Mouse (Mus musculus): ENCODE results near the gene Rtn4rl1. TPM values are rescaled to one million over a fixed set of nuclear protein-coding genes. Genes with fewer than 3 reads are reported as not detected.
A peak's percentile ranks its signal among the peaks of the same experiment; 100 is the strongest.

The Rtn4rl1 gene
- total RNA-seq, 2 experiments from 2014 or later = 10.6 to 13.2 TPM

DNA sequence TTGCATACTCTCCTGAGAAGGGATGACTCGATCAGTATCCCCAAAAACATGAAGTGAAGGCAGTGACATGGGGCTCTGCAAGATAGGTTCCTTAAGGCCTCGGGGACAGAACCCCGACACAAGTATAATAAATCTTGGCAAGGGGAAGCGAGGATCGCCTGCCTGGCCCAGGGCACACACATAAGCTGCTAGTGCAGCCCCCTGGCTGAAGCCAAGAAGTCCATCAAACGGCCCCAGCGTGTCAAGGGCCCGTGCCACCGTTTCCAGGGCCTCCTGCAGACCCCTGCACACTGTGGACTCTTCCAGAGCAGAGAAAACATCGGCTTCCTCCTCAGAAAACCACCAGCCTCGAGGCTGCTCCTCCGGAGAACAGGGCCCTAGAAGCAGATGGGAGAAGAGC, 15.6 kb upstream of the Rtn4rl1 start:
- no peak for DNase-seq

DNA sequence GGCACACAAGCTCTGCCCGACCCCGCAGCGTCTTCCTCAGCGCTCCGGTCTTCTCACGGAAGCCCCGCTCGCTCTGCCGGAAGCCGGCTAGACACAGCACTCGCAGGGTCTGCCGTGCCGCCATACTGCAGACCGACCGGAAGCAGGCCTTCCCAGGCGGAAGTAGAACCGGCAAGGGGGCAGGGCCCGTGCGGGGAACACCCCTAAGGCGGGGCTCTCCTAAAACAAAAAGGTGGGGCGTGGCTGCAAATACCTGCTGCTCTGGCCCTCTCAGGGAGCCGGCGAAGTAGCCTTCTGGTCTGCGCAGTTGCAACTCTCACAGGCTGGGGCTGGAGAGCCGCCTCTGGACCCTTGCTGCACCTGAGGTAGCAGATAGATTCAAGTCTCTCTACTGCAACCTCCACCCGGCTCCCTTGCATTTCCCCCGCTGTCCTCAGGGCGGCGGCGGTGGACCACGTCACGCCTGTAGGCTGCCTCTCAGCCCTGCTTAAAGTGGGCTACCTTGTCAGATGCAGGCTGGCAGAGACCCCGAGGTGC, 14.8 kb upstream of the Rtn4rl1 start, which contains the start of gene Ovca2:
TSS of gene Ovca2 (minus strand) at position 164 of the 537 bp plus-strand sequence.
- intact Hi-C loops (cut with DNase I) = loop anchor here (1.0 to 5.0 kb wide), 2 partner anchors 113 to 229 kb away; no protein-coding TSS in a partner anchor
- peak; percentile 85 to 90 for DNase-seq

More for the DNA sequence above, 15.6 kb upstream of the Rtn4rl1 start:
- intact Hi-C loops (cut with DNase I) = loop anchor here (5.0 kb wide), 1 partner anchor 229 kb away; no protein-coding TSS in a partner anchor

DNA sequence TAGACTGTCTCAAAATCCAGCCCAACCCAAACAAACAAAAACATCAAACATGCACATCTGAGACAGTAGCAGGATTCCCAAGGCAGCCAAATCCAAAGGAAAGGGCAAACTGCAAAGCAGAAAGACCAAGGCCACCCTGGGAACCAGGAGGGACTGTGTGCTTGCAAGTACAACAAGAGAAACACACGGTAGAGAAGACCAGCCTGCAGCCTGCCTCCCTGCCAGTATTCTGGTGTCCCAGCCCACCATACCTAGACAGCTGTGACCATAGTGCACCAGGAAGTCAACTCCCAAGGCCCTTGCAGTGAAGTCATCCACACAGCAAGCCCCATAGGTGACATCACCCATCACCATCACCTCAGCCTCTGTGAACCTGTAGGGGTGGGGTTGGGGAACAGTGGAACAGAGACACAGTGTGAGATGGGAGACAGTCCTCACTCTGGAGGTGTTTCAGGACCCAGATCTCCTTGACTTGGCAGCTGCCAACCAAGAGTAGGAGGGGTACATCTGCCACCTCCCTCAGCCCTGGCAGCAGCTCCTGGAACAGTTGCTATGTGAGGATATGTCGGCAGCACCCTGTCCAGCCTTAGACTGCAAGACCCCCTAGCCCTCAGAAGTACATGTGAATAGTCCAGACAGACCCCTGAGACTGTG, 9.5 kb upstream of the Rtn4rl1 start:
- no peak for DNase-seq
- intact Hi-C loops (cut with DNase I) = loop anchor here (10.0 kb wide), 1 partner anchor 301 kb away; the partner anchor contains the start of gene Prpf8

DNA sequence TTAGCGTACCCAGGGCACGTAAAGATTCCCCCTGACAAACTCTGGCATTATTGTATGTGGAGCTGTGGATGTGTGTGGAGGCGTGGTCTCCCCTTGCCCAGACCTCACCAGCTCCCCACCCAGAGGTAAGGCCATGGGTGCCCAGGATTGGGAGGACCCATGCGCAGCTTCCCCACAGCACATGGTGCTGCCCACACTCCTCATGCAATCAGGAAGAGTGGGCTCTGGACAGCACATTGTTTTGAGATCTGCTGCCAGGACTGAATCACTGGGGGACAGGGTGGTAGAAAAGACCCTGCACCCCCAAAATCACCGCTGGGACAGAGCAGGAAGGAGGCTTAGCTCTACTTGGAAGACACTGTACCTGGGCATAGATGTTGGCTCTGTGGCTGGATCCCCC, 9.0 kb upstream of the Rtn4rl1 start:
- DNase-seq = no peak
- intact Hi-C loops (cut with DNase I) = loop anchor here (10.0 kb wide), 1 partner anchor 300 kb away; the partner anchor contains the start of gene Prpf8

DNA sequence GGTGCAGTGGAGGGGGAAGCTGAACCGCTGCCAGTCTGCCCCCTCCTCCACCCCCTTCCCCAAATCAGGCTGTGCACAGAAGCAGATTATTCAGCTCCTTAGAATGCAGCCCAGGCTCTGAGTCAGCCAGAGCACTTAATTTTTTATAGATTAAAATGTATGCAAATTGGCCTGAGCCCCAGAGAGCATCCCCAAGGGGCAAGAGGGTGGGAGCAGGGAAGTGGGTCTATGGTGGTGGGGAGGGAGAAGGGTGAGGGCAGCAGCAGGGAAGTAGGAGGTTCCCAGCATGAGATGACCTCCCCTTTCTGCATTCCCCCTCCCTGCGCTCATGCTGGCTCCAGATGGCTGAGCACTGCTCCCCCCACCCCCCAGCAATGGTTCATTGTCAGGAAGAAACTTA, 8.6 kb upstream of the Rtn4rl1 start:
- intact Hi-C loops (cut with DNase I) = loop anchor here (10.0 kb wide), 1 partner anchor 300 kb away; the partner anchor contains the start of gene Prpf8
- DNase-seq = no peak

DNA sequence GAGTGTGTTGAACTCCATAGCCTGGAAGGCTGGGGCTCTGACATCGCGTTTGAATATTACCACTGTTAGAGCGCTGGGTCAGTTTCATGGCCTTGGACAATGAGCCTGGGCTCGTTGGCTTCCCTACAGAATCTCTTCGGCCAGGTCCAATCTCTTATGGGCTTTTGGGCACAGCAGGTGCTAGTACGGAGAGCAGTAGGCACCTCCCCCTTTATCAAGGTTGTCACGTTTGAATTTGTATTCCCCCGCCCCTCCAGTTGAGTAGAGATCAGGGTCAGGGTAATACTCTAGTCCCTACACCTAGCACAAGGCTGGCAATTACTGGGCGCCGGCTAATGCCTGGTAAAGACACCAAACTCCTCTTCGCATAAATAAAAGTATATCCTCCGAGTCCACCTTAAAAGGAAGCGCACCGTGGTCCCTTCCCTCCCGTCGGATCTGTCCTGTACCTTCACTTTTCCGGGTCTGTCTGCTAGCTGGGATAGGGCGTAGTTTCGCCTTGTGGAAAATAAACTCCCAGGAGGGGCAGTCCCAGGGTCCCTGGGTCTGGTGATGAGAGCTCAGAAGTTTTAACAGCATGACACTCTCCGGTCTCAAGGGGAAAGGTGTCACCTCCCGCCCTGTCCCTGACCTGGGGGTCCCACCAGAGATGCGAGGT, 3.7 kb upstream of the Rtn4rl1 start:
- intact Hi-C loops (cut with DNase I) = loop anchor here (5.0 to 10.0 kb wide), 2 partner anchors 207 to 295 kb away; partner anchors contain the start of gene Prpf8
- no peak for DNase-seq

DNA sequence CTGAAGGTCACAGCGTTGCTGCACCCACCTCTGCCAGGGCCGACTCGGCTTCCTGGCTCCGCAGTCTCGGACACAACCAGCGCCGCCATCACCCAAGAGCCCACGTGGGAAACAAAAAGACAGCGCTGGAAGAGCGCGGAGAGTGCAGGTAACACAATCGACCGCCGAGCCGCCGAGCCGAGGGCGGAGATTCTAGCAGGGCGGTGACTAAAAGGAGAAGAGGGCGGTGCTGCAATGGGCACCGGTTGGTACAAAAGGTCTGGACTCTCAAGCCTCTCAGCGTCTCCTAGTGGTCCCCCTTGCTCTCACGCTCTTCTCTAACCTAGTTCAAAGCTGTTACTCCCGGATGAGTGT, 3.2 kb upstream of the Rtn4rl1 start:
- DNase-seq = peak; percentile 80 to 81
- intact Hi-C loops (cut with DNase I) = loop anchor here (5.0 kb wide), 1 partner anchor 207 kb away; no protein-coding TSS in a partner anchor

- intact Hi-C loops (cut with DNase I) = loop anchor here (5.0 kb wide), 1 partner anchor 206 kb away; no protein-coding TSS in a partner anchor
- no peak for DNase-seq
Observed at GRCm38 (mm10) chr11:75190905-75191441, 2.6 kb upstream of the Rtn4rl1 start, which contains the start of gene Dph1. TSS of gene Dph1 (minus strand) at chr11:75191241.

DNA sequence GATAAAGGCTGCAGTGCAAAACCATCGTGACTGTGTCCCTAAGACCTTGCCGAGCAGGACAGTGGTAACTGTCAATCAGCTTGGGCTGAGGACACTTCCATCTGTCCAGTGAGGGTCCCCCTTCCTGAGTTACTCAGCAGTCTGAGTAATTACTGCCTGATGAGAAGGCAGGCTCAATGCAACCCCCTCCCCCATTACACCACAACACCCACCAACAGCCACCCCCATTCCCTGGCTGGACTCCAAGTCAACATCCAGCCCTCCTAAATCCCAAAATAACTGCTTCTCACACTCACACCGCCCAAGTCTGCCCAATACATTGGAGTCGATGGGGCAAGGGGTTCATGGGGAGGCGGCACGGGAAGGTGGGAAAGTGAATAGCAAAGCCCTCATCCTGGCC, 1.7 kb upstream of the Rtn4rl1 start:
- intact Hi-C loops (cut with DNase I) = loop anchor here (2.0 to 5.0 kb wide), 2 partner anchors 41 to 205 kb away; no protein-coding TSS in a partner anchor
- no peak for DNase-seq

DNA sequence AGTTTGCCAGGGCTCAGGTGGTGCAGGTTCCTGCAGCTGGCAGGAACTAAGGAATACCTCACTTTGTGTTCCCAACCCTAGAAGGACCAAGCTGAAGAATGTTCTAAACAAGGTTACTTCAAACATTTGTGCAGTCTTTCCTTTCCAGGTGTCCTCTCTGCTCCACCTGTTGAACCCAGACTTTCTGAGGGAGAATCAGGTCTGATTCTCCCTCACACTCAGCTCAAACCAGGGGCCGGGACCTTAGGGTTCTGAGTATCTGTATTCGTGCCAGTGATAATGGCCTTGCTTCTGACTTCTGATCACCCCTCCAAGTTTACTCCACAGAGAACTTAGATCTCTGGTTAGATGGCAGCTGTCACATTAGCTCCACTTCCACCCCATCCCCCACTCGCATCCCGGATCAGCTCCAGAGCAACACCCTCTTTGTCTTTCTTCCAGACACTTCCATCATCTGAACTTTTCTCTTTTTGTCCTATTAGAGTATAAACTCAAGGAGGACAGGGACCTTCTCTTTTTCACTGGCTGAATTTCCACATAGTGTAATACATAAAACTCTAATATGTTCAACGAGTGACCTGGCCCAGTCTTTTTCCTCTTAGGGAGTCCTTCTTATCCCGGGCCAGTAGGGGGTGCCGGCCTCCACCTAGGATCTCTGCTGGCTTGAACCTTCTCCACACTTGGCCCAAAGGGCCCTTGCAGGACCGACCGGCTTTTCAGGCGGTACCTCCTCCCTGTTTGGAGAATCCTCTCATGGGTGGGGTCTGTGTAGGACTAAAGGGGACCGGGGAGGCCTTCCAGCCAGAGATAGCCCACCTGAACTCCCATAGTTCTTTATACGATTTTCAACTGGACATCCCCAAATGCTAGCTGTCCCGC, 1.0 kb upstream of the Rtn4rl1 start:
- intact Hi-C loops (cut with DNase I) = loop anchor here (1.0 to 5.0 kb wide), 3 partner anchors 40 to 205 kb away; no protein-coding TSS in a partner anchor
- peak; percentile 85 to 87 for DNase-seq

- intact Hi-C loops (cut with DNase I) = loop anchor here (5.0 kb wide), 1 partner anchor 203 kb away; no protein-coding TSS in a partner anchor
- peak; percentile 37 to 44 for DNase-seq
Observed at GRCm38 (mm10) chr11:75194121-75194849, 702 bp downstream of the Rtn4rl1 start.

DNA sequence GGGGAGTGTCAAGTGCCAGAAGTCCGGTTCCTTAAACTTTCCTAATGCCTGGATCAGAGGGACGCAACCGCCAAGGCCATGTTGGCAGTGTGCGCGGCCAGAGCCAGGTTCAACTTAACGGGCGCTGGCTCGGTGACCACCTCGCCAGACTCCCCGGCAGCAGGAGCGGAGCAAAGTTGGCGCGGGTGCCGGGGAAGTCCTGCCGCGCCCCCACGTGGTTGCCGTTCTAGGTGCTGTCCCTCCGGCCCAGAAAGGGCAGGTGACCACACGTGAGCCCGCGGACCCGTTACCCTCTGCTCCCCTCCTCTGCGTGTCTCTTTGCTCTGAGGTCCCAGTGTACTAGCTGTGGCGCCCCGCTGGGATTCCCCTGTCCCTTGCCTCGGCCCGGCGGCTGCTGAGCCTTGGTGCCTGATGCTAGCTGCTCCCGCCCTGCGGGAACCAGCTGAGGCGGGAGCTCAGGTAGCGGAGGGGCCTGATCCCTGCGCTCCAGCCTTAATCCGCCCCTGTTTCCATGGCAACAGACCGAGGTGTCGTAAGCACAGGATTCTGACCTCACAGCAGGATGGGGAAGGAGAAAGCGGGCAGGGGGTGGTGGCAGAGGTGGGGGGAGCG, 1.4 kb downstream of the Rtn4rl1 start:
- peak; percentile 62 to 66 for DNase-seq
- intact Hi-C loops (cut with DNase I) = loop anchor here (5.0 kb wide), 1 partner anchor 202 kb away; no protein-coding TSS in a partner anchor

DNA sequence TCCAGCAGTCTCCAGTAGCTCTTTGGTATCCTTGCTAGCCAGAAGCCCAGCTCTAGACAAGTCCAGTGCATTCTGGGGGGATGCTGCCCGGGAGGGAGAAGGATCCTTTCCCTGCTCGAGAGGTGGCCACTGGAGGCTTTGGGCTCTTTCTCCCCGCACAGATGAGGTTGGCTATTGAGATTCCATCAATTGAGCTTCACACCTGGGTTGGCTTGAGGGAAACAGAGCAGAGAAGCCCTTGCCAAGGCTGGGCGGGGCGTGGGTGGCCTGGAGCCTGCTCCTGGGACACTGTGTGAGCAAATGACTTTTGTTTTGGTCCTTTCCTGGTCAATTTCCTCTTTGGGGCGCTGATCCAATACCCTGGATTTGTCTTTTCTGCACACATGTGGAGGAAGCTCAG, 2.5 kb downstream of the Rtn4rl1 start:
- intact Hi-C loops (cut with DNase I) = no loop called here
- no peak for DNase-seq

DNA sequence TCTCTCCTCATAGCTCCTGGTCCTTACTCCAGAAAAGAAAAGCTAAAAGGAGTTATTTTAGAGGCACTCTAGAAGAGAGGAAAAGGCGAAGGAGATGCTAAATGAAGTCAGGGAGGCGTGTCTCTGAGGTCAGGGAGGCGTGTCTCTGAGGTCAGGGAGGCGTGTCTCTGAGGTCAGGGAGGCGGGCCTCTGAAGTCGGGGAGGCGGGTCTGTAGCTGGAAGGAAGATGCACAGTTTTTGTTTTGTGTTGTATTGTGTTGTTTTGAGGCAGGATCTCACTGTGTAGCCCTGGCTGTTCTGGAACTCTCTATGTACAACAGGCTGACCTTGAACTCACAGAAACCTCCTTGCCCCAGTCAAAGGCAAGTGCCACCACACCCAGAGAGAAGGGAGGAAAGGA, 4.4 kb downstream of the Rtn4rl1 start:
- DNase-seq = no peak

DNA sequence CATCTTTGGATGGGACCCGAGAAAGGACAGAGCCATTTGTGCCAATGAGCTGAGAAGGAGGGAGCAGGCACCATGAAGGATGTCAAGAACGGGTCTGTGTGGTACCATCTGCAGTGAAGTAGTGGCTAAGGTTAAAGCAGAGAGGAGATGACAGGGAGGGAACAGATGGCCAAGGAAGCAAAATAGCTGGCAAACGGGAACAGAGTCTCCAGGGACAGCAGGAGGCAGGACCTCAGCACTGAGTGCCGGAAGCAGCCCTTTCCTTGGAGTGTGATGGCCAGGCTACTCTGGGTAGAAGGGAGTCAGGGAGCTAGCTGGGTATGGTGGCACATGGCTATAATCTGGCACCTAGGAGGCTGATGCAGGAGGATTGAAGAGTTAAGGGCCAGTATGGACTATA, 5.2 kb downstream of the Rtn4rl1 start:
- intact Hi-C loops (cut with DNase I) = no loop called here
- DNase-seq = no peak

More for the DNA sequence above, 4.4 kb downstream of the Rtn4rl1 start:
- intact Hi-C loops (cut with DNase I) = no loop called here

DNA sequence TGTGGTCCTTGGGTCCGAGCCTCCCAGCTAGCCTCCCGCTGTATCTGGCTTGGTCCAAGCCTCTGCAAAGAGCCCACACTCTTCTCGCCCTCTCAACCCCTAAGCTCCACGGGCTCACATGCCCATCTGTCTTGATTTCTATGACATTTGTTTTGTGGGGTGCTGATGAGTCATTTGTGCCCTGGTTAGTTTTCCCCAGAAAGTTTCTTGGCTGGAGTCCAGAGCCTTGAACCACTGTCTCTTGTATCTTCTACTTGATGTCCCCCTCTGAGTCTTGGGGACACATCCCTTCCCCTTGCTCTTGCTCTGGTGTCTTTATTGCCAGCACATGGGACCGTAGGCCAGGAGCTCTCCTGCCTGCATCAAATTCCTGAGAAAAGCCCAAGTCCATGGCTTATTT, 6.4 kb downstream of the Rtn4rl1 start:
- intact Hi-C loops (cut with DNase I) = no loop called here
- DNase-seq = no peak

GRCm38 (mm10) chr11:75200935-75201334, 7.4 kb downstream of the Rtn4rl1 start:
- intact Hi-C loops (cut with DNase I) = no loop called here
- DNase-seq = no peak

GRCm38 (mm10) chr11:75201721-75202120, 8.1 kb downstream of the Rtn4rl1 start:
- intact Hi-C loops (cut with DNase I) = no loop called here
- no peak for DNase-seq

- intact Hi-C loops (cut with DNase I) = no loop called here
- no peak for DNase-seq
Observed at GRCm38 (mm10) chr11:75203926-75204325, 10.3 kb downstream of the Rtn4rl1 start.
